Mouse (Mus musculus) R1 (cell line): ENCODE measurements around the gene Serinc4.
A peak's percentile ranks its signal among the peaks of the same experiment; 100 is the strongest.
"Not testable (repeated sequence)": the region's sequence is repeated elsewhere in the genome, so short reads cannot be mapped to it uniquely, and the experiment has no call there.

Experiments
- DNase-seq: peaks from one replicate; pipeline ENCODE4 v3.0.0-alpha.2; 2018; ENCODE audit warnings: low read depth, low spot score

The Serinc4 gene

GRCm38 (mm10) chr2:121456692-121457642 lies at the start of gene Serinc4:
Gene Serinc4, minus strand, starts transcription at chr2:121456781.
- DNase-seq = peak; percentile 95

GRCm38 (mm10) chr2:121501550-121501949 lies 45.0 kb upstream of the Serinc4 start:
- not testable (repeated sequence) for DNase-seq

DNA sequence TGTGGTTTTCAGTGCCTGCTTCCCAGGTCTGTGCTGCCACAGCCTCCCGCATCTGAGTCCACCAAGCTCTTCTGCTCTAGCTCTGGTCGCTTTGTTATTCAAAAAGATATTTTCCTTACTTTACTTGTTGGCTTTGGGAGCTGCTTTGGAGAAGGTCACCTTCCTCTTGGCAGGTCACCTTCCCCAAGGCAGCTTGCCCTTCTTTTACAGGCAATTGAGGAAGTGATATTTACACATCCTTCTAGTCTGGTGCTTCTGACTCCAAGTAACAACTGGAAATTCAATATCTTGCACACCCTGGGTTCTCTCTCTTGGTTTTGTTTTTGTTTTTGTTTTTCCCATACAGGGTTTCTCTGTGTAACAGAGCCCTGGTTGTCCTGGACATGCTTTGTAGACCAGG lies 27.8 kb upstream of the Serinc4 start:
- not testable (repeated sequence) for DNase-seq

DNA sequence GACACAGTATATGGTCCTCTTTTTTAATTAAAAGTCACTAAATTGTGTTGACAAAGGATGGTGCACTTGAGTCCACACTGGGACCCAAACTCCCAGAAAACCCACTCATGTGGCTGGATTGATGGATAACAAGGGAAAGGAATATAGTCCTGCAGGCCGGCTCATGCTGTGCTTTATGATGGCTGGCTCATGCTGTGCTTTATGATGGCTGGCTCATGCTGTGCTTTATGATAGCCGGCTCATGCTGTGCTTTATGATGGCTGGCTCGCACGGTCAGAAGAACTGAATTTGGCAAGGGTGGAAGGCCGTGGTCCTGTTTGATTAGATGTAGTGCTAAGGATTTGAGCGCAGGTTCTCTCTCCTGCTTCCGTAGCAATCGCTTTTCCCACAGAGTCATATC lies 27.0 kb upstream of the Serinc4 start:
- DNase-seq = peak; percentile 22

- DNase-seq = not testable (repeated sequence)
Observed at GRCm38 (mm10) chr2:121480916-121481315, 24.3 kb upstream of the Serinc4 start.

DNA sequence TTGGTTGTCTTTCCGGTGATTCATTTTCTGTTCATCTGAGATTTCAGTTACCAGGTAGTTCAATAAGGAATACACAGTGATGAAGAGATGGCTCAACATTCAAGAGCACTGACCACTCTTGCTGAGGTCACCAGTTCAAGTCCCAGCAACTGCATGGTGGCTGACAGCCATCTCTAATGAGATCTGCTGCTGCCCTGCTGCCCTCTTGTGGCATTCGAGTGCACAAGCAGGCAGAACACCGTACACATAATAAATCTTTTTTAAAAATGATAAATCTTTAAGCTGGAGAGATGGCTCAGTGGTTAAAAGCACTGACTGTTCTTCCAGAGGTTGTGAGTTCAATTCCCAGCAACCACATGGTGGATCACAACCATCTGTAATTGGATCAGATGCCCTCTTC lies 23.9 kb upstream of the Serinc4 start:
- DNase-seq = peak; percentile 67

DNA sequence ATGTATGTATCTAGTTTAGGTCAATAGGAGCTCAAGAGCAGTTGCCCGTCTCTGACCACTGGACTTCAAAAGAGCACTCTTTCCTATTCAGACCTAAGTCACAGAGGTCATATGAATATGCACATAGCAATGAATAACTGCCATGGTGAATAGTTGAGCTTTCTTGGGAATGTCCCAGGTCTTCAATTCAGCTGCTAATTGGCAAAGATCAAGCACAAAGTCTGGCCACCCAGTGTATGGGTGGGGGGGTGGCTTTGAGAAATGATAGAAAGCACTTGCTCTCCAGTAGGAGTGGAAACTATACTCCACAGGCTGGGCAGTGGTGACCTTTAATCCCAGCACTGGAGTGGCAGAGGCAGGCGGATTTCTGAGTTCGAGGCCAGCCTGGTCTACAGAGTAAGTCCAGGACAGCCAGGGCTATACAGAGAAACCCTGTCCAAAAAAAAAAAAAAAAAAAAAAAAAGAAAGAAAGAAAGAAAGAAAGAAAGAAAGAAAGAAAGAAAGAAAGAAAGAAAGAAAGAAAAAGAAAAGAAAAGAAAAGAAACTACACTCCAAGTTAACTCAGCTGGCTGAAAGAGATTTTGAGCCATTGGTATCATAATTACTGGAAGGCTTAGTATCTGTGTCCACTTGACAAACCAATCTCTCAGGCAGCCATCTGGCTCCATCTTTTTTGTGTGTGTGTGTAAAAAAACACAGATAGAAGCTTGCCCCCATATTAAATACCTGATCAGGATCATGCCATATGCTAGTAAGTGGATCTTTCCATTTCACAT lies 21.1 kb upstream of the Serinc4 start:
- DNase-seq = peak; percentile 74

- not testable (repeated sequence) for DNase-seq
Observed at GRCm38 (mm10) chr2:121475306-121475705, 18.7 kb upstream of the Serinc4 start.

GRCm38 (mm10) chr2:121474180-121474535 lies 17.6 kb upstream of the Serinc4 start:
- no peak for DNase-seq

DNA sequence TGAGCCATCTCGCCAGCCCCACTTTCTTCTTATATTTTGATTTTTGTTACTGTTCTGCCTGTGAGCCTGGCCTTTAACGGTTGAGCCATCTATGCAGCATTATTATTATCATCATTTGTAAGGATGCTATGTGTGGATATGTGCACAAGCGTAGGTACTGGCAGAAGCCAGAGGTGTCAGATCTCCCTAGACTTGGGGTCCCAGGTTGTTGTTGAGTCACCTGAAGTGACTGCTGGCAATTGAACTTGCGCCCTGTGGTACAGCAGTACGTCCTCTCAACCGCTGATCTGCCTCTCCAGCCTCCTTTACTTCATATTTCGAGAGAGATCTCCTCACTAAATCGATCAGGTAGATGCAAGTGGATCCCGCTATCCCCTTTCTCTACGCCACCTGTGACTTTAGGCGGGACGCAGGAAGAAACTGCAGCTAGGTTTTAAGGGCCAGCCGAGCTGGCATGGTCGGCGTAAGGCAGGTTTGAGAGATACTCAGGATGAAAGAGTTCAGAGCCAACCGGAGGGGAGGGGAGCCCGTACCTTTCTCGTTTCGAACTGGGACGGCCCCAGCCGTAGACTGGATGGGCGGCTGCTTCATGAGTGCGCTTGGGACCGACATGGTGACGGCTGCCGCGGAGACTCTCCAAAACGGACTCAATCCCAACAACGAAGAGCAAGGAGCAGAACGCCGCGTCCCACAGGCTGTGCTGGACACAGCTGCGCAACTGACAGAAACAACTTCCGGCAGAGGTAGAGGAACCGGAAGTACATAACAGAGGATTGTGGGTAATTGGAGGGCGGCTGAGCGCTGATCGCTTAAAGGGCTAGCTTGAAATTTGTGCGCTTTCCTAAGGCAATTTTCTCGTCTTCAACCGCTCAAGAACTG lies 17.0 kb upstream of the Serinc4 start, which contains the start of gene Mfap1b:
Mfap1b (minus strand) TSS at position 767 of the 879 bp plus-strand sequence.
- peak; percentile 96 for DNase-seq

DNA sequence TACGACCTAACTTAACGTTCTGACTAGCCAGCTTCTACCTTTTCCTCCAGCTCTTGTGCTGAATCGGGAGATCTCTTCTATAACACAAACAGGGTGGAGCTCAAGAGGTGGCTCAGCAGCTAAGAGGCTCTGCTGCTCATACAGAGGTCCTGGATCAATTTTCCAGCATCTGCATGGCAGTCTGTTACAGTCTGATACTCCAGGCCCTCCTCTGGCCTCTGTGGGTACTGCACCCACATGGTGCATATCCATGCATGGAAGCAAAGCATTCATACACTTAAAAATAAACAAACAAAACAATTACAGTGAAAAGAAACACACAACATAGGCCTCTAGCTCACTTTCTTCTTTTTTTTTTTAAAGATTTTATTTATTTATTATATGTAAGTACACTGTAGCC lies 16.2 kb upstream of the Serinc4 start:
- DNase-seq = not testable (repeated sequence)

GRCm38 (mm10) chr2:121468982-121469381 lies 12.4 kb upstream of the Serinc4 start:
- DNase-seq = not testable (repeated sequence)

DNA sequence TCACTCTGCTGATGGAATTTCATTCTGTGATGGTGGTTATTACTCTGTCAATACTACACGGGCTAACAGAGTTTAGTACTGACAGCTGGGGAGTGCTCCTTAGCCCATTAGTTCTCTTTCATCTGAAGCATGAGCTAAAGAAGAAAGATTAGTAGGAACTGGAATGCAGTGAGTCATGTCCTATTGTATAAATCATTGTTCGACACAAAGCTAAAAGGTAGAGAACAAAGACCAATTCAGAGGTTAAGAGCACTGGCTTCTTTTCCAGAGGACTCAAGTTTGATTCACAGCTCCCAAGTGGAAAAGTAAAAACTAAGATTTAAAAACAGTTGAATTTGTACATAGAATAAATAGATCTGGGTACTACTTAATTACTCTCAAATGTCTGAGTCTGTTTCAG lies 3.5 kb upstream of the Serinc4 start:
- DNase-seq = peak; percentile 55

- no peak for DNase-seq
Observed at GRCm38 (mm10) chr2:121455534-121455933, 1.0 kb downstream of the Serinc4 start.

- no peak for DNase-seq
Observed at GRCm38 (mm10) chr2:121453917-121454316, 2.7 kb downstream of the Serinc4 start.

- DNase-seq = no peak
Observed at GRCm38 (mm10) chr2:121452990-121453389, 3.6 kb downstream of the Serinc4 start, which contains the start of gene Hypk. Gene Hypk, plus strand, starts transcription at chr2:121453290.

DNA sequence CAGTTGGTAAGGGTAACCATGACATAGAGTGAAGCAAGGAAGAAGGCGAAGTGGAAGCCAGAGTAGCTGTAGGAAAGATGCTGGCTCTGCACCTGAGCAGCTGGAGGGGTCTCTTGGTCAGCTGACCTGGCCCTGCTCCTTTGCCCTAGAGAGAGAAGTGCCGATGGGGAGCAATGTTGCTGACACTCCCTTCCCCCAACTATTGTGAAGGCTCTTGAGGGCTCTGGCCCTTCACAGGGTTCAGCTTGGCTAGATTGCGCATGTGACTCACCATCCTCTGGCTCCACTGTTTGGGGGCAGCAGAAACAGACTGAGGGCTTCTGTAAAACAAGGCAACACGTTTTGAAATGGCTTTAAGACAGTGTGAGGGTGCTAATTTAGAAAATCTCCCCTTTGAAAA lies 4.2 kb downstream of the Serinc4 start:
- DNase-seq = no peak

DNA sequence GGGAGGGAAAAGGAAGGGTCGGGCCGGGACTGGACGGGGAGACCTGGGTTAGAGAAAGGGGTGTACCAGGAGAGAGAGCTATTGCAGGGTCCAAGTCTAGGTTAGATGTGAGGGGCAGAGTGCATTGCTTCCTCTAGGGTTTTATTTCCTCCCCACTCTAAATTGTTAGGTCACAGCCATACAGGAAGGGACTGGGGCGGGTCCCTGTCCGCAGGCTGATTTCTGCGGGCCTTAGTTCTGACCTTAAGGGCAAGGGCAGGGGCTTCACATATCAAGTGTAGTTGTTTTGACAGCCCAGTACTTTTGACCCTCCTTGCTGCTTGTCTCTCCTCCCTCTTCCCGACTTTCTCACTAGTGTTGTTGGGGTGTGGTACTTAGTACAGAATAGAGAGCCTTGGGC lies 6.5 kb downstream of the Serinc4 start:
- DNase-seq = peak; percentile 49

DNA sequence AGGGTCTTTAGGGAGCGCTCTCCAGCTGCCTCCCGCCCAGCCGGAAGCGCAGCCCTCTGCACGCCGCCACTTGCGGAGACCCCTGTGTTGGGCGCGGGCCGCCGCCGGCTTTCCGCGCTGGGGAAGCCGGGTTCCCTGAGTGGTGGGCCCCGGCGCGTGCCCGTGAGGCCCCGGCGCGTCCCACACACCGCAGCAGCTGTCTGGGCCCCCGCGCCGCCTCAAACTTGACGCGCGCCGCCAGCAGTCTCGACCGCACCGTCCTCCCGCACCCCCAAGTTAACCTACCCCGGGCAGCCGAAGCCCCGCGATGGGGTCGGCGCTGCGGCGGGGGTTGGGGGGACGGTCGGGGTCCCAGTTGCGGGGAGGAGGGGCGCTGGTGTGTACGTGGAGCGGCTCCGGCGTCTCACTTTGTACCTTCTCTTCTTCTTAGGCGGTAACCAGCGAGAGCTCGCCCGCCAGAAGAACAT lies 7.0 kb downstream of the Serinc4 start:
- no peak for DNase-seq

- peak; percentile 99 for DNase-seq
Observed at GRCm38 (mm10) chr2:121448739-121449535, 7.6 kb downstream of the Serinc4 start, which contains the start of gene Serf2. Gene Serf2, plus strand, starts transcription at chr2:121449195.
